Mouse (Mus musculus) heart, embryonic 13.5 days (tissue): ENCODE measurements at regions not wholly inside any gene's neighbourhood (a gene's known extent, or its start where the extent isn't known, plus 50 kb on each side); places are given as distances from the start of the nearest gene placed in this dataset.
"Not testable (repeated sequence)": the region's sequence is repeated elsewhere in the genome, so short reads cannot be mapped to it uniquely, and the experiment has no call there.

Source experiments
- ATAC-seq: fragments of 200-750 bp; cut with Nextera tagmentation; 2 replicates; pipeline ENCODE4 v1.8.0; 2017; ENCODE audit warnings: moderate TSS enrichment; ENCODE audit not compliant: insufficient number of reproducible peaks, low FRiP score, low TSS enrichment; ENCODE audit errors: extremely low read depth
- H3K27ac ChIP-seq: fragments of 300-500 bp; sonication (generic); replicated peaks from 2 replicates; pipeline ENCODE4 v1.5.1; 2015; ENCODE audit warnings: moderate library complexity, mild to moderate bottlenecking, inconsistent platforms
- H3K27me3 ChIP-seq: fragments of 300-500 bp; sonication (generic); replicated peaks from 2 replicates; pipeline ENCODE4 v1.6.1; 2015; ENCODE audit warnings: mild to moderate bottlenecking, inconsistent platforms
- H3K36me3 ChIP-seq: fragments of 300-500 bp; sonication (generic); 2 replicates; pipeline ENCODE4 v1.6.1; 2015; ENCODE audit warnings: mild to moderate bottlenecking, inconsistent platforms
- H3K4me1 ChIP-seq: fragments of 300-500 bp; sonication (generic); 2 replicates; pipeline ENCODE4 v1.6.1; 2015; ENCODE audit warnings: inconsistent platforms
- H3K4me2 ChIP-seq: fragments of 300-500 bp; sonication (generic); 2 replicates; pipeline ENCODE4 v1.6.1; 2015; ENCODE audit warnings: inconsistent platforms, mild to moderate bottlenecking, moderate library complexity
- H3K4me3 ChIP-seq: fragments of 300-500 bp; sonication (generic); 2 replicates; pipeline ENCODE4 v1.5.1; 2015; ENCODE audit warnings: moderate library complexity, mild to moderate bottlenecking, inconsistent platforms
- H3K9ac ChIP-seq: fragments of 300-500 bp; sonication (generic); 2 replicates; pipeline ENCODE4 v1.6.1; 2015; ENCODE audit warnings: inconsistent platforms, mild to moderate bottlenecking, moderate library complexity
- H3K9me3 ChIP-seq: fragments of 300-500 bp; sonication (generic); 2 replicates; pipeline ENCODE4 v1.6.1; 2016; ENCODE audit warnings: inconsistent platforms
- WGBS: fragments of 180-500 bp; shearing (Covaris S2); methylation state at CpG from one replicate; pipeline ENCODE4 v1.1.7; 2015; ENCODE audit warnings: mixed read lengths; 5-methylcytosine and 5-hydroxymethylcytosine counted together

DNA sequence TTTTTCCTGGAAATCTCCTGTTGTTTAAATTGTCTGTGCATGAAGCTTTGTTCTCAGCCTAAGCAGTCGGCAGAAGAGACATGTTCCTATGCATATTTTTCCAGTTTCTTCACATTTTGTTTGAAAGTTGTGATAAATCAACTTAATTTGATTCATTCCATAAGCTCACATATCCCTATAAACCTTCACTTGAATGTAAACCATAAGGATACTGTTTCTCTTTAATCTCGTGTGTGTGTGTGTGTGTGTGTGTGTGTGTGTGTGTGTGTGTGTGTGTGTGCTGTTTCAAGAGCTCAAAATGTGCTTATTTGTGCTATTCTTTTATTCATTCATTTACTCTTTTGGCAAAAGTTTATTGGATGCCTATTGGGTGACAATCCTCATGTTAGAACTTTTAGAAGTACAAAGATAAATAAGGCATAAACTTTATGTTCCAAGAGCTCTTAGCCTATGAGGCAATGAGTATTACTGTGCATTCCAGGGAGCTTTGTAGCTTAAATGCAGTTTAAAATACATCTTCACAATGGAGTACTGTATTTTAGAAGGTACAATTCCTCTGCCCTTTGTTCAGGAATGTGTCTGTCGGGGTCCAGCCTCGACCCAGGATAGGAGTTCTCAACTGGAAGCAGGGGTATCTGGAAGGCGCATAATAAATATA lies 229.4 kb upstream of the Dcbld2 start:
- H3K4me3 ChIP-seq = no peak overlapping the region
- no peak overlapping the region for H3K9ac ChIP-seq
- no peak for ATAC-seq
- no peaks in the 10 kb centered on the region for H3K36me3 ChIP-seq
- H3K4me1 ChIP-seq = no peaks in the 10 kb centered on the region
- no peak overlapping the region for H3K4me2 ChIP-seq
- 59% methylated on average over 5 of the region's 5 CpGs for WGBS
- H3K27ac ChIP-seq = no peak overlapping the region
- no peaks in the 10 kb centered on the region for H3K27me3 ChIP-seq
- no peaks in the 10 kb centered on the region for H3K9me3 ChIP-seq

- not testable (repeated sequence) for H3K36me3 ChIP-seq, H3K9ac ChIP-seq, H3K27me3 ChIP-seq, H3K27ac ChIP-seq, H3K4me1 ChIP-seq, H3K9me3 ChIP-seq, H3K4me2 ChIP-seq, ATAC-seq, H3K4me3 ChIP-seq
Measured at GRCm38 (mm10) chr16:58179981-58180380, 228.3 kb upstream of the Dcbld2 start.

DNA sequence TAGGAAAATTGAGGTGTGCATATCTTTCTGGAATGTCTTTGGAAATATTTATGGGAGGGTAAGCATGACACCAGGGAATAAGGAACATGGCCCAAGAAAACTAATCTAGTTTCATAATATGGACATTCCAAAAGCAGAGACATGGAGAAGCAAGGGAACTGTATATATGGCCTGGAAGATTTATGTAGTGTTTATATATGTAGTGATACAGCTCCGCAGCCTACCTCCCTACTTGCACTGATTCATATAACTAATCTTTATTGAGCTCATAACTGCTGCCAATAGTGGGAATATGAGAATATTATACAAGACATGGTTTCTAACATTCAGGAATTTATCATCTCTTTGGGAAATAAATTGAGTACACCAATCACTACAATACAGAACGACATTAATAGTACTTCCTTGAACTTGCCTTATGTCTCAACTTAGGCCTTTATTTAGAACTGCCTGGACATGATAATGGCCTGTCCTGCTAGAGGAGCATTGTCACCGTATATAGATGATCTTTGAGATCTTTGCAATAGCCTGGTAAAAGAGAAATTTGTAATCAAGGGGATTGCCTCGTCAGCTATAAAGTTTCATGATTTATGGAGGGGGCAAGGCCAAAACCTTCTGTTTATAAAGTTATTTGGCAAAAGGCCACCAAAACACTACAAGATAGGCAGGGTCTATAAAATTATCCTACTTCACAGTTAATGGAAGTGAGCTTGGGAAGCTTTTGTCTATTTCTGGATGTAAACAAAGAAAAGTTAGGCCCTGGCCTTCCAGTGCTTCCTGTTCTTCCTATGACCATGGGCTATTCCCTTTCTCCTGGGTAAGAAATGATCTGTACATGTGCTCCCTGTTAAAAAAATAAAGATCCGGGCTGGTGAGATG lies 213.4 kb upstream of the Dcbld2 start:
- Histone ChIP-seq H3K36me3 (no peaks in the 10 kb centered on the region), H3K9me3 (no peaks in the 10 kb centered on the region), H3K4me1 (no peaks in the 10 kb centered on the region), H3K27ac (no peak overlapping the region), H3K4me2 (no peak overlapping the region), H3K9ac (no peak overlapping the region), H3K4me3 (no peak overlapping the region), H3K27me3 (no peaks in the 10 kb centered on the region)
- WGBS = 70% methylated on average over 5 of the region's 5 CpGs
- ATAC-seq = no peak

DNA sequence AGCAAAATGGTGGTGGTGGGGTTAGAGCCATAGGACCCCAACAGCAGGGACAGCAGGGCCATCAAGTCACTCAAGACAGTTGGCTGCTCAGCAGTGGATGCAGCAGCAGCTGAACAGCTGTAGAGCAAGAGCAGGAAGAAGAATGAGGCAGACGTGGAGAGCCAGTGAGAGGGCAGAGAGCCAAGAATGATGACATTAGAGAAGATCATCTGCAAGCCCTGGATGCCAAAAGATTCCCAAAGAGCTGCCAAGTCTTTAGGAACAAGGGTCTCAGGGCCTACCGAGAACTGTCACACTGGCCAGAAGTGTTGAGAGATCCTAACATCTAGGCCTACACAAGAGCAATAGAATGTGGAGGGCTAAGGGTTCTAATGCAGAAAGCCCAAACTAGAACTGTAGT lies 196.4 kb upstream of the Dcbld2 start:
- H3K9ac ChIP-seq = no peak overlapping the region
- ATAC-seq = no peak
- no peaks in the 10 kb centered on the region for H3K4me1 ChIP-seq
- 45% methylated on average over 2 of the region's 2 CpGs for WGBS
- H3K36me3 ChIP-seq = no peaks in the 10 kb centered on the region
- H3K27ac ChIP-seq = 0 out of 2 replicates have a peak overlapping the region, but pooled peaks have one; percentile 1
- no peak overlapping the region for H3K4me2 ChIP-seq
- no peaks in the 10 kb centered on the region for H3K27me3 ChIP-seq
- no peaks in the 10 kb centered on the region for H3K9me3 ChIP-seq
- H3K4me3 ChIP-seq = no peak overlapping the region

GRCm38 (mm10) chr16:58234686-58235085 lies 173.6 kb upstream of the Dcbld2 start:
- Histone ChIP-seq H3K4me2 (no peak overlapping the region), H3K27ac (no peak overlapping the region), H3K4me1 (no peaks in the 10 kb centered on the region), H3K27me3 (no peaks in the 10 kb centered on the region), H3K4me3 (no peak overlapping the region), H3K9ac (no peak overlapping the region), H3K9me3 (no peaks in the 10 kb centered on the region), H3K36me3 (no peaks in the 10 kb centered on the region)
- no peak for ATAC-seq

DNA sequence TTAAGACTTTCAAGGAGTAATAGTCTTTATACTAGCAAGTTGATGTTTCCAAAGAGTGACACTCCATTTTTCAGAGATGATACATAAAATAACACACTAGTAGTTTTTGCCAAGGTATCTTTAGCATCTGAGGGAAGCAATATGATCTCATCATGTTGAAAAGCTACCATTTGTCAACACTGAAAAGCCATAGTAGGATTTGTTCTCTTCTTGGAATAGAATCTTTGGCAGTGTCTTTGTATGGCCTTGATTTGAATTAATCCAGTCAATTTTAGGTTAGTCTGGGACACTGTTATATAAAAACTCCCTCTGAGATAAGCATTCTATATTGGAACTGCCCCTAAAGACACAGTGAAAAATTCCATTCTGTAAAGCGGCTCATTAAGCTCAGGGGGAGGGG lies 171.4 kb upstream of the Dcbld2 start:
- WGBS = 76% methylated on average over 1 of the region's 1 CpGs
- ATAC-seq = no peak
- H3K27ac ChIP-seq = no peak overlapping the region
- no peaks in the 10 kb centered on the region for H3K36me3 ChIP-seq
- no peaks in the 10 kb centered on the region for H3K4me1 ChIP-seq
- H3K4me3 ChIP-seq = no peak overlapping the region
- H3K9ac ChIP-seq = no peak overlapping the region
- no peak overlapping the region for H3K4me2 ChIP-seq
- no peaks in the 10 kb centered on the region for H3K9me3 ChIP-seq
- no peaks in the 10 kb centered on the region for H3K27me3 ChIP-seq

GRCm38 (mm10) chr16:58276281-58276680 lies 132.0 kb upstream of the Dcbld2 start:
- Histone ChIP-seq H3K9me3 (no peaks in the 10 kb centered on the region), H3K4me3 (no peak overlapping the region), H3K27ac (no peak overlapping the region), H3K4me1 (no peaks in the 10 kb centered on the region), H3K4me2 (no peak overlapping the region), H3K27me3 (no peaks in the 10 kb centered on the region), H3K9ac (no peak overlapping the region), H3K36me3 (no peaks in the 10 kb centered on the region)
- WGBS = 84% methylated on average over 3 of the region's 3 CpGs
- ATAC-seq = no peak

- H3K4me2 ChIP-seq = no peak overlapping the region
- no peak overlapping the region for H3K9ac ChIP-seq
- H3K27me3 ChIP-seq = no peaks in the 10 kb centered on the region
- H3K9me3 ChIP-seq = no peaks in the 10 kb centered on the region
- no peak overlapping the region for H3K4me3 ChIP-seq
- H3K27ac ChIP-seq = no peak overlapping the region
- no peak for ATAC-seq
- H3K36me3 ChIP-seq = no peaks in the 10 kb centered on the region
- no peaks in the 10 kb centered on the region for H3K4me1 ChIP-seq
- 37% methylated on average over 3 of the region's 3 CpGs for whole genome bisulfite sequencing
Measured at GRCm38 (mm10) chr16:58281474-58281873, 126.8 kb upstream of the Dcbld2 start.

GRCm38 (mm10) chr16:58294457-58294856 lies 113.8 kb upstream of the Dcbld2 start:
- Histone ChIP-seq H3K4me3 (no peak overlapping the region), H3K36me3 (no peaks in the 10 kb centered on the region), H3K4me2 (no peak overlapping the region), H3K9ac (no peak overlapping the region), H3K27ac (no peak overlapping the region), H3K27me3 (no peaks in the 10 kb centered on the region), H3K9me3 (no peaks in the 10 kb centered on the region), H3K4me1 (peaks cover 15% of the 10 kb centered on the region)
- WGBS = 35% methylated on average over 3 of the region's 3 CpGs
- ATAC-seq = no peak

DNA sequence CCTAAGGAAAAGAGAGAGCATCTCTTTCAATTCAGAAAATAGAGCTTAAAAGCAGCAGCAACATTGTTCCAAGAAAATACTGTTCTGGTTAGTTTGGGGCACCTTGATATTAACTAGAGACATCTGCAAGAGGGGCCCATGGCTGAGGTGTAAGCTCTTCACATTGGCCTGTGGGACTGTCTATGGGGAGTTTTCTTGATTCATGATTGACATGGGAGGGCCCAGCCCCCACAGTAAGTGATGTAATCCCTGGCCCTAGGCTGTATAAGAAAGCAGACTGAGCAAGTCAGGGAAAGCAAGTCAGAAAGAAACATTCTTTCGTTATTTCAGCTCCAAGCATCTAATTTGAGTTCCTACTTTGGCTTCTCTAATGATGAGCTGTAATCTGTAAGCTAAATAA lies 113.1 kb upstream of the Dcbld2 start:
- Histone ChIP-seq H3K27ac (no peak overlapping the region), H3K36me3 (no peaks in the 10 kb centered on the region), H3K9ac (no peak overlapping the region), H3K27me3 (no peaks in the 10 kb centered on the region), H3K4me3 (no peak overlapping the region), H3K4me1 (peaks cover 15% of the 10 kb centered on the region), H3K9me3 (no peaks in the 10 kb centered on the region), H3K4me2 (no peak overlapping the region)
- no peak for ATAC-seq
- 80% methylated on average over 1 of the region's 1 CpGs for WGBS

DNA sequence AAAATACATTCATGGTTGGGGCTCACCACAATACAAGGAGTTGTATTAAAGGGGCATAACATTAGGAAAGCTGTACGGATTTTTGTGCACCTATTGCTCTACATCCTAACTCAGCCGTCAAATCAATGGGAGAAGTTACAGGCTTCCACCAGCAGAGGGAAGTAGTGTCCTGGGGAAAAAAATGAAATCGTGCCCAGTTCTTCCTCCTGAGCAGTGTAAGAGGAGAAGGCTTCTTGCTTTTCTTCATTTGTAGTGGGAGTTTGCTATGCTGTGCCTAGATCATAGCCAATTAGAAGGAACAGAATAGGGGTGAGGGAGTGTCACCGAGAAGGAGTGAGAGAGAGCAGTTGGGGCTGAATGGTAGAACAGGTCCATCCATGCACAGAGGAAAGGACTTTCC lies 108.7 kb upstream of the Dcbld2 start:
- Histone ChIP-seq H3K27me3 (no peaks in the 10 kb centered on the region), H3K4me1 (peaks cover 12% of the 10 kb centered on the region), H3K36me3 (no peaks in the 10 kb centered on the region), H3K4me2 (no peak overlapping the region), H3K27ac (no peak overlapping the region), H3K9me3 (no peaks in the 10 kb centered on the region), H3K4me3 (no peak overlapping the region), H3K9ac (no peak overlapping the region)
- ATAC-seq = no peak
- WGBS = 19% methylated on average over 4 of the region's 4 CpGs

GRCm38 (mm10) chr16:58300098-58300497 lies 108.1 kb upstream of the Dcbld2 start:
- WGBS = 78% methylated on average over 6 of the region's 6 CpGs
- H3K9me3 ChIP-seq = no peaks in the 10 kb centered on the region
- no peaks in the 10 kb centered on the region for H3K27me3 ChIP-seq
- no peak overlapping the region for H3K9ac ChIP-seq
- H3K4me1 ChIP-seq = peaks cover 6% of the 10 kb centered on the region
- no peaks in the 10 kb centered on the region for H3K36me3 ChIP-seq
- H3K4me2 ChIP-seq = no peak overlapping the region
- no peak for ATAC-seq
- H3K27ac ChIP-seq = no peak overlapping the region
- no peak overlapping the region for H3K4me3 ChIP-seq
